Mouse (Mus musculus) stomach, postnatal 0 days (tissue): ENCODE results near the gene Serpine1. TPM values are rescaled to one million over a fixed set of nuclear protein-coding genes. Genes with fewer than 3 reads are reported as not detected.

Experiments used
- ATAC-seq: fragments of 200-750 bp; cut with Nextera tagmentation; 2 replicates; pipeline ENCODE4 v1.8.0; 2017; ENCODE audit not compliant: low FRiP score, low TSS enrichment
- DNase-seq: peaks from one replicate; pipeline ENCODE4 v3.0.0-alpha.2; 2016; ENCODE audit warnings: low spot score
- H3K27ac ChIP-seq: fragments of 300-500 bp; sonication (generic); replicated peaks from 2 replicates; pipeline ENCODE4 v1.5.1; 2014; ENCODE audit warnings: mild to moderate bottlenecking, control low read depth
- H3K27me3 ChIP-seq: fragments of 300-500 bp; sonication (generic); 2 replicates; pipeline ENCODE4 v1.6.1; 2014; ENCODE audit warnings: low read length; ENCODE audit not compliant: control insufficient read depth, insufficient read depth
- H3K36me3 ChIP-seq: fragments of 300-500 bp; sonication (generic); 2 replicates; pipeline ENCODE4 v1.6.1; 2014; ENCODE audit warnings: low read length, mixed read lengths; ENCODE audit not compliant: control insufficient read depth, insufficient read depth
- H3K4me1 ChIP-seq: fragments of 300-500 bp; sonication (generic); replicated peaks from 2 replicates; pipeline ENCODE4 v1.6.1; 2014; ENCODE audit warnings: antibody characterized with exemption; ENCODE audit not compliant: control insufficient read depth, insufficient read depth
- H3K4me2 ChIP-seq: fragments of 300-500 bp; sonication (generic); replicated peaks from 2 replicates; pipeline ENCODE4 v1.6.1; 2014; ENCODE audit warnings: low read depth, mild to moderate bottlenecking, control low read depth, moderate library complexity
- H3K4me3 ChIP-seq: fragments of 300-500 bp; sonication (generic); 2 replicates; pipeline ENCODE4 v1.5.1; 2014; ENCODE audit warnings: low read depth, low read length, control low read depth
- H3K9ac ChIP-seq: fragments of 300-500 bp; sonication (generic); 2 replicates; pipeline ENCODE4 v1.6.1; 2014; ENCODE audit warnings: mild to moderate bottlenecking, low read length, control low read depth, mixed read lengths
- H3K9me3 ChIP-seq: fragments of 300-500 bp; sonication (generic); 2 replicates; pipeline ENCODE4 v1.6.1; 2016; ENCODE audit warnings: low read length; ENCODE audit not compliant: control insufficient read depth
- CTCF ChIP-seq: IDR thresholded peaks from 2 replicates; pipeline ENCODE4 v1.5.1; 2016; ENCODE audit warnings: antibody characterized with exemption, low read depth, mild to moderate bottlenecking, moderate library complexity
- EP300 ChIP-seq: optimal IDR thresholded peaks from 2 replicates; pipeline ENCODE3; 2016; ENCODE audit warnings: antibody characterized with exemption
- WGBS: fragments of 180-500 bp; shearing (Covaris S2); extraction: QIAGEN DNeasy Blood & Tissue Kit; methylation state at CpG from one replicate; pipeline ENCODE4 v1.1.7; 2014; 5-methylcytosine and 5-hydroxymethylcytosine counted together
- polyA plus RNA-seq: library from polyadenylated mRNA; unstranded; fragments of >200 nt; fragmentation: Nextera tagmentation; extraction: Ambion mirVana; gene quantifications from 2 replicates; pipeline ENCODE4 v1.2.1, GENCODE M21; 2015

Serpine1 gene
- polyA plus RNA-seq, 1 experiment from 2014 or later: 0.25 TPM

DNA sequence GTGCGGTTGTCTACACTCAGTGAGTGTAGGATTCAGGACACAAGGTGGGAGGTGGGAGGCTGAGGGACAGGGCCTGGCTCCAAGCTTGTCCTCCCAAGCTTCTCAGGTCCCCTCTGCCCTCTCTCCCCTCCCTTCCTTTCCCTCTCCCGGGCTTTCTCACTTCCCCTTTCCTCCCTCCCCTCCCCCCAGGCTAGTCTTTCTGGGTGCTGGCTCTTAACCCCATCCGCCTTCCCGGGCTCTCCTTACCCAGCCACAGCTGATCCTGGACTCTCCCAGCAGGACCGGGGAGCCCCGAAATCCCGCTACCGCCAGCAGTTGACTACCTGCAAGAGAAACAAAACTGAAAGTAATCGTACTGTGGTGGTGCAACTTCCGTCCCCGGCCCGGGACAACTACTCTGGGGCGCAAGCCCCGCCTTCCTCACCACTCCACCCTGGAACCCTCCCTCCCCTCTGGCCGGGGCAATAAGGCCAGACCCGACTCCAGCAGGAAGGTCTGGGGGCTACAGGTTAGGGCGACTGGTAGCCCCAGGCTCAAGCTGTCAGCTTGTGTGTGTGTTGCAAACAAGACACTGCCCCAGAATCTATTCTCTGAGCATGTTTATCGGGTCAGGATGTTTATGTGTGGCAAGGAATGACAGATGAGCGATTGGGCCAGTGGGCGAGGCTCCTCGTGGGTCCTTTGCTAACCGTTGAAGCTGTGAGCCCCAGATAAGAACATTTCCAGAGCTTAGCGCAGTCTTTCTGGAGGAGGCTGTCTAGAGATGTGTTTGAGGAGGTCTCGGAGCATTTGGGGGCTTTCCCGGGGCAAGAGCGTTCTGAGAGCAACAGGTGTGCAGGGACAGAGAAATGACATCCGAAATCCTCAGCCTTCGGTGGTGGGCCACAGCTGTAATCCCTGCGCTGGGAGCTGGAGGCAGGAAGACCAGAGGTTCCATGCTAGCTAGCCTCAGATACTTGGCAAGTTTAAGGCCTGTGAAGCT is 44.1 kb upstream of the Serpine1 start, which contains the start of gene Trim56:
Gene Trim56 (minus strand): TSS at position 344 of the 982 bp plus-strand sequence.
- Histone ChIP-seq H3K9me3 (no peaks in the 10 kb centered on the region), H3K36me3 (peaks cover 14% of the 10 kb centered on the region), H3K27ac (peak within 1 kb of the TSS; percentile 76), H3K9ac (peak within 1 kb of the TSS; percentile 77), H3K27me3 (no peaks in the 10 kb centered on the region), H3K4me3 (peak within 1 kb of the TSS; percentile 62), H3K4me2 (peak within 1 kb of the TSS; percentile 70), H3K4me1 (peaks cover 7% of the 10 kb centered on the region; the same call in 1 of the 2 replicates)
- WGBS: 3% methylated on average over 28 of the region's 29 CpGs
- DNase-seq (peak; percentile 84), ATAC-seq (peak; percentile 87)
- TF ChIP-seq EP300 (no peak), CTCF (no peak)

DNA sequence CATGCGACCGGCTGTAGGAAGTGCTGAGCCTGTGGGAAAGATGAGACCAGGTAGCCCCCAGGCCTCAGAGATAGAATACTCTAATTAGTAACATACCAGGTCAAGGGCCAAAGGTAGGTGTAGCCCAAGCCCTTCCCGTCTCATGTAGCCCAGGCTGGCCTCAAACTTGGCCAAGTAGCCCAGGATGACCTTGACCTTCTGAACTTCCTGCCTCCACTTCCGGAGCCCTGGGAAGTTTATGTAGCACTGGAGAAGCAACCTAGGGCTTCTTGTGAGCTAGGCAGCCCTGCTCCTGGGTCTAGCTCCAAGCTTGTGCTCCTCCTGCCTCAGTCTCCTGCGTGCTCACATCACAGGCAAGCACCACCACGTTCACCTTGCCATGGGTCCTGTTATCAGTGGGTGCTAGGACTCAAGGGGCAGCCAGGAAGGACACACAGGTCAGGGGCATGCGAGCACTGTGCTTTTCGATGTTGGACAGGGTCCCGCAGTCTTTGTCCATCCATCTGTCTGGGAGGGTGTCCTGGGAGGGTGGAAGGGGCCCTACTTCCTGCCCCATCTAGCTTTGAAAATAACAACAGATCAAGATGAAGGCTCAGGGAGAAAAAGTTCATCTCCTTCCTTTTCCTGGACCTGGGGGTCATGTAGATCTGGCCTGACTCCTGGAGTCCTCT is 43.0 kb upstream of the Serpine1 start:
- H3K9me3 ChIP-seq: no peaks in the 10 kb centered on the region
- no peak for DNase-seq
- peaks cover 7% of the 10 kb centered on the region; the same call in 1 of the 2 replicates for H3K4me1 ChIP-seq
- peak overlapping the region; percentile 18; the same call in 1 of the 2 replicates for H3K27ac ChIP-seq
- peak overlapping the region; percentile 70 for H3K4me2 ChIP-seq
- no peaks in the 10 kb centered on the region for H3K27me3 ChIP-seq
- H3K9ac ChIP-seq: peak overlapping the region; percentile 77
- H3K4me3 ChIP-seq: peak overlapping the region; percentile 62; the same call in 1 of the 2 replicates
- TF ChIP-seq CTCF (no peak), EP300 (no peak)
- H3K36me3 ChIP-seq: peaks cover 14% of the 10 kb centered on the region
- 71% methylated on average over 9 of the region's 9 CpGs for WGBS
- ATAC-seq: no peak

GRCm38 (mm10) chr5:137111542-137112408 is 39.7 kb upstream of the Serpine1 start:
- Histone ChIP-seq H3K27me3 (no peaks in the 10 kb centered on the region), H3K9me3 (no peaks in the 10 kb centered on the region), H3K4me2 (no peak overlapping the region), H3K4me3 (no peak overlapping the region), H3K36me3 (peaks cover 14% of the 10 kb centered on the region), H3K27ac (no peak overlapping the region), H3K9ac (no peak overlapping the region), H3K4me1 (peaks cover 7% of the 10 kb centered on the region; the same call in 1 of the 2 replicates)
- ATAC-seq (no peak), DNase-seq (no peak)
- 85% methylated on average over 4 of the region's 5 CpGs for WGBS
- TF ChIP-seq EP300 (no peak), CTCF (no peak)

DNA sequence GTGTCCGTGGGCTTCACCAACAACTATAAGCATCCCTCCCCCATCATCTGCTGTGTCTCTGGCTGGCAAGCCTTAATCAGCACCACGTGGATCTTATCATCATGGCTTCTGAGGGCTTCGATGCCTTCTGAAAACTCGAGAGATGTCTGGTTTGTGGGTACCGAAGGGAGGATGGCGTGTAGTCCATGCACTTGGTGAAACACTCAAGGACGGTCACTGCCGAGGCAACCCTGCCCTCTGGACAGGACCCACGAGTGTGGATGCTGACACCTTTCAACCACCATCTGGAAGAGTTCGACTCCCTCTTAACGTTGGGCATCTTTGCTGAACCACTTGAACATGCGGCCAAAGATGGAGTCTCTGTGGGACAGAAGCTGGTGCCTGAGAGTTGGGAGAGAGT is 38.8 kb upstream of the Serpine1 start:
- TF ChIP-seq CTCF (no peak), EP300 (no peak)
- Histone ChIP-seq H3K4me1 (peaks cover 4% of the 10 kb centered on the region; the same call in 1 of the 2 replicates), H3K27ac (no peak overlapping the region), H3K4me2 (no peak overlapping the region), H3K9me3 (no peaks in the 10 kb centered on the region), H3K36me3 (peaks cover 14% of the 10 kb centered on the region), H3K27me3 (no peaks in the 10 kb centered on the region), H3K9ac (no peak overlapping the region), H3K4me3 (no peak overlapping the region)
- no peak for ATAC-seq
- no peak for DNase-seq
- WGBS: 91% methylated on average over 12 of the region's 12 CpGs

DNA sequence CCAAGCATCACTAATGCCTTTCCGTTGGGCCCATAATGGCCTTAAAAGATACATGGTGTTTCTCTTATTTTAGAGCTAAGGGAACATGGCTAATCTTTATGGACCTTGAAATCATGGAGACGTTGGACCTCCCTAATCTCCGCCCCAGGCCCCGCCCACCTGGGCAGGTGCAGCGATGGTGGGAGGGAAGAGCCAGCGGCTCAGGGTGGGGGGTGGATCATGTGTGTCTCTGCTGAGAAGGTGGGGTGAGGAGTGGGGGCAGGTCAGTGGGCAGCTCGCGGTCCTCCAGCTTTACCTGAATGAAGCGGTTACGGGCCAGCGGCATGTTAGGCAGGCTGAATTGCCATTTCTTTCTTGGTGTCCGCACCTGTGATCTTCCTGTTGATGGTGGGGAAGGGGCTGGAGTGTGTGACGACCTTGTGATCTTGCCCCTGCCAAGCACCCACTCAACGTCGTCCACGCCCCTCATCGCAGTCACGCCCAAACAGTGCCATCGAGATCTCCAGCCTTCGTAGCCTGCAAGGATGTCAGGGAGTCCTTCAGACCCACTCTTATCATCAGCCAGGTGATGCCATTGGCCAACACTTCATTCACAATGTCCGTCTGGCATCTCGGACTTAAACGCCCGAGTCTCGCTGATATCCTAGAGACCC is 38.0 kb upstream of the Serpine1 start:
- H3K4me3 ChIP-seq: no peak overlapping the region
- peaks cover 14% of the 10 kb centered on the region for H3K36me3 ChIP-seq
- DNase-seq (no peak), ATAC-seq (no peak)
- H3K9ac ChIP-seq: no peak overlapping the region
- H3K4me1 ChIP-seq: peaks cover 2% of the 10 kb centered on the region; the same call in 1 of the 2 replicates
- H3K27me3 ChIP-seq: no peaks in the 10 kb centered on the region
- no peak overlapping the region for H3K27ac ChIP-seq
- TF ChIP-seq EP300 (no peak), CTCF (no peak)
- no peaks in the 10 kb centered on the region for H3K9me3 ChIP-seq
- no peak overlapping the region for H3K4me2 ChIP-seq
- 55% methylated on average over 25 of the region's 25 CpGs for WGBS
